Mouse (Mus musculus) E14TG2a.4 (cell line): Measurements from ENCODE around the gene Syngr1.

Source experiments
- CTCF ChIP-seq: conservative IDR thresholded peaks from 2 replicates; pipeline ENCODE4 v1.5.1; 2014; ENCODE audit warnings: low read length
- NANOG ChIP-seq: IDR thresholded peaks from 2 replicates; pipeline ENCODE4 v1.6.1; 2014; ENCODE audit warnings: borderline replicate concordance, low read length, mixed read lengths
- POU5F1 ChIP-seq: IDR thresholded peaks from 2 replicates; pipeline ENCODE4 v1.6.1; 2014; ENCODE audit warnings: low read length, borderline replicate concordance

DNA sequence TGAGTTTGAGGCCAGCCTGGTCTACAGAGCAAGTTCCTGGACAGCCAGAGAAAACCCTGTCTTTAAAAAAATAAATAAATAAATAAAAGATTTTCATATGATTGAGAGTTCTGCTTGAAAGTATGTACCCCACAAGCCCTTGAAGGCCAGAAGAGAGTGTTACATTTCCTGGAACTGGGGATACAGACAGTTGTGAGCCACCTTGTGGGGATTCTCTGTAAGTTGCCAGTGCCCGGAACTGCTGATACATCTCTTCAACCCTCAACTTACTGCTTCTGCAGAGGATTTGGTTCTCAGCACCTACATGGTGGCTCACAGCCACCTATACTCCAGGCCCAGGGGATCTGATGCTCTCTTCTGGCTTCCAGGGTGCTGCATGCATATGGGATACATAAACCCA is 36.1 kb downstream of the Syngr1 start:
- no peak for TF ChIP-seq CTCF
- no peak for TF ChIP-seq NANOG
- no peak for TF ChIP-seq POU5F1
